Mouse (Mus musculus) bone marrow macrophage, adult 2 months (primary cell): ENCODE measurements around the gene Ckmt2.

Source experiments
- CTCF ChIP-seq: IDR thresholded peaks from 2 replicates; pipeline ENCODE4 v1.5.1; 2012; ENCODE audit warnings: low read depth, mild to moderate bottlenecking, low read length, moderate library complexity
- POLR2A ChIP-seq: IDR thresholded peaks from 2 replicates; pipeline ENCODE4 v1.6.1; 2012; ENCODE audit warnings: mild to moderate bottlenecking, low read depth, low read length, borderline replicate concordance

- TF ChIP-seq POLR2A (no peak), CTCF (peak; percentile 75)
Observed at GRCm38 (mm10) chr13:91908202-91908980, 31.7 kb upstream of the Ckmt2 start.
